Mouse (Mus musculus) limb, embryonic 12.5 days (tissue): Measurements from ENCODE around the gene Nav1. TPM values are rescaled to one million over a fixed set of nuclear protein-coding genes. Genes with fewer than 3 reads are reported as not detected.

Source experiments
- ATAC-seq: fragments of 200-750 bp; cut with Nextera tagmentation; 2 replicates; pipeline ENCODE4 v1.8.0; 2017; ENCODE audit warnings: low read depth, moderate TSS enrichment; ENCODE audit not compliant: insufficient number of reproducible peaks, insufficient read depth, low FRiP score, low TSS enrichment
- H3K27ac ChIP-seq: fragments of 300-500 bp; sonication (generic); 2 replicates; pipeline ENCODE4 v1.5.1; 2016; ENCODE audit warnings: mild to moderate bottlenecking, moderate library complexity
- H3K27me3 ChIP-seq: fragments of 300-500 bp; sonication (generic); 2 replicates; pipeline ENCODE4 v1.6.1; 2016; ENCODE audit warnings: mild to moderate bottlenecking, moderate library complexity
- H3K36me3 ChIP-seq: fragments of 300-500 bp; sonication (generic); 2 replicates; pipeline ENCODE4 v1.6.1; 2016; ENCODE audit warnings: mild to moderate bottlenecking, moderate library complexity
- H3K4me1 ChIP-seq: fragments of 300-500 bp; sonication (generic); replicated peaks from 2 replicates; pipeline ENCODE4 v1.6.1; 2016
- H3K4me2 ChIP-seq: fragments of 300-500 bp; sonication (generic); 2 replicates; pipeline ENCODE4 v1.6.1; 2016; ENCODE audit warnings: mild to moderate bottlenecking, moderate library complexity
- H3K4me3 ChIP-seq: fragments of 300-500 bp; sonication (generic); replicated peaks from 2 replicates; pipeline ENCODE4 v1.5.1; 2016; ENCODE audit warnings: mild to moderate bottlenecking
- H3K9ac ChIP-seq: fragments of 300-500 bp; sonication (generic); replicated peaks from 2 replicates; pipeline ENCODE4 v1.6.1; 2016; ENCODE audit warnings: mild to moderate bottlenecking, moderate library complexity
- H3K9me3 ChIP-seq: fragments of 300-500 bp; sonication (generic); 2 replicates; pipeline ENCODE4 v1.6.1; 2016; ENCODE audit warnings: mild to moderate bottlenecking, moderate library complexity
- WGBS: fragments of 180-500 bp; shearing (Covaris S2); methylation state at CpG from one replicate; pipeline ENCODE4 v1.1.7; 2016; 5-methylcytosine and 5-hydroxymethylcytosine counted together
- polyA plus RNA-seq: library from polyadenylated mRNA; unstranded; fragments of >200 nt; fragmentation: Nextera tagmentation; extraction: Ambion mirVana; gene quantifications from 2 replicates; pipeline ENCODE4 v1.2.1, GENCODE M21; 2016

Nav1 gene
- 15.4 and 17.1 TPM in 2 replicates for polyA plus RNA-seq

DNA sequence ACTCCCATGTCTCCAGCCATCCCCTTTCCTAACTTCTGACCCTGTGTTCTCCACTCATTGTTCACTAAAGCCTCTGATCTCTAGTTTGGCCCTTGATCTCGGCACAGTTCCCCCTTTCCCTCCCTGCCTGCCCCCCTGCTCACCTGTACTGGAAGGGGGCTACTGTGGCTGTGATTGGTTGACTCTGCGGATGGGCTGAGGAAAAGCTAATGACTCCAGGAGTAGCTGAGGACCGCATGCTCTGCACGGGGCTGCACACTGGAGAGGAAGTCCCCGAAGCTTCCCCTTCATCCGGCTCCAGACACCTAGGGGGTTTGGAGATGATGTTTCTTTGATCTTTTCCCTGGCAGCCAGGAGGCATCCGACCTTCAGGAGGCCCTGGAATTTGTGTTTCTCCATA, at the start of gene Nav1:
TSS of gene Nav1 (minus strand) at position 277 of the 400 bp plus-strand sequence.
- Histone ChIP-seq H3K9ac (no peak within 1 kb of the TSS), H3K9me3 (no peaks in the 10 kb centered on the region), H3K36me3 (no peaks in the 10 kb centered on the region), H3K4me2 (no peak within 1 kb of the TSS), H3K4me1 (peaks cover 10% of the 10 kb centered on the region), H3K4me3 (no peak within 1 kb of the TSS), H3K27me3 (no peaks in the 10 kb centered on the region), H3K27ac (no peak within 1 kb of the TSS)
- ATAC-seq: no peak
- 23% methylated on average over 7 of the region's 7 CpGs for WGBS

DNA sequence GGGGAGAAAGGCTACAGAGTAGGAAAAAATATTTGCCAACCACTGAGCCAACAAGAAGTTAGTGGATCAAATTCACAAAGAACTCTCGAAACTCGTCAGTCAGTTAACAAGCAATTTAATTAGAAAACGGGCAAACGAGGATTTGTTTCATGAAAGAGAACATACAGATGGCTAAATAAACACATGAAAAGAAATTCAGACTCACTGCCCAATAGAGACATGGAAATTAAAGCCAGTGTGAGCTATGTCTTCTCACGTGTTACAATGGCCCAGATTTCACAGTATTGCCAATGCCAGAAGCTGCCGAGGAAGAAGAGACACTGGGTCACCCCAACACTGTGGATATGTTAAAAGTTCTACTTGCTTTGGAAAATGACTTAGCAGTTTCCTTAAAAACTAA, 46.8 kb upstream of the Nav1 start:
- Histone ChIP-seq H3K4me2 (no peak overlapping the region), H3K4me1 (peaks cover 5% of the 10 kb centered on the region), H3K9ac (no peak overlapping the region), H3K4me3 (no peak overlapping the region), H3K36me3 (peaks cover 5% of the 10 kb centered on the region; the same call in 1 of the 2 replicates), H3K27me3 (no peaks in the 10 kb centered on the region), H3K27ac (no peak overlapping the region), H3K9me3 (peaks cover 6% of the 10 kb centered on the region)
- ATAC-seq: no peak
- 77% methylated on average over 6 of the region's 6 CpGs for WGBS

DNA sequence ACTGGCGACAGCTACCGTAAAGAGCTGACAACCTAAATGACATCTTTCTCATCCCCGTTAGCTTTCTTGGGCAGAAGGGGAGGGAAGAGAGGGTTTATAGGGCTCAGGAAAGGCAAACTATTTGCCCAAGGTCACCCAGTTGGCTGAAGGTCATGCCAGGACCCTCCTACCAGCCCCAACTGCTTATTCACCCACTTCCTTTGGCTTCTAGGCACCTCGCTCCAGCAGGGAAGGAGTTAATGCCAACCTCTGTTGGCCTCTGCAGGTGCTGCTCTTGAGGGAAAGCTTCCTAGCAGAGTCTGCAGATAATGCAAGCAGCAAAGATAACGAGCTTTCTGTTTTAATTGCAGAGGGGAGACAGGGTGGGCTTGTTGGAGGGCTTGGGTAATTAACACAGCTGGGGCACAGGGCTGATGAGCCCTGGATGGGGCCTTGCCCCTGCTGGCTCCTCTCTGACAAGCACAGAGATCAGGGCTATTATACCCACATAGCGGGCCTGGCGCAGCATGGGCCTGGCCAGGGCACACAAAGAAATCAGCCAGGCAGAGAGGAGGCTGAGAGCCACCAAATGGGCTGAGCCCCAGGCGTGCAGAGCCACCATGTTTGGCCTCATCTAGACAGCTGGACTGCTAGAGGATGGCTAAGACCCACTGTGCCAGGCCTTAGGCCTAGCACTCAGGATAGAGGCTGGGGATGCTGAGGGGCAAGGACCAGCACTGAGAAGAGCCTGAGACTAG, 38.5 kb upstream of the Nav1 start:
- no peak overlapping the region for H3K27ac ChIP-seq
- H3K9ac ChIP-seq: no peak overlapping the region
- no peak overlapping the region for H3K4me2 ChIP-seq
- H3K27me3 ChIP-seq: no peaks in the 10 kb centered on the region
- ATAC-seq: no peak
- no peak overlapping the region for H3K4me3 ChIP-seq
- 0 out of 2 replicates have a peak, but pooled peaks cover 3% of the 10 kb centered on the region for H3K4me1 ChIP-seq
- H3K9me3 ChIP-seq: 0 out of 2 replicates have a peak, but pooled peaks cover 3% of the 10 kb centered on the region
- H3K36me3 ChIP-seq: no peaks in the 10 kb centered on the region
- WGBS: 70% methylated on average over 8 of the region's 8 CpGs

DNA sequence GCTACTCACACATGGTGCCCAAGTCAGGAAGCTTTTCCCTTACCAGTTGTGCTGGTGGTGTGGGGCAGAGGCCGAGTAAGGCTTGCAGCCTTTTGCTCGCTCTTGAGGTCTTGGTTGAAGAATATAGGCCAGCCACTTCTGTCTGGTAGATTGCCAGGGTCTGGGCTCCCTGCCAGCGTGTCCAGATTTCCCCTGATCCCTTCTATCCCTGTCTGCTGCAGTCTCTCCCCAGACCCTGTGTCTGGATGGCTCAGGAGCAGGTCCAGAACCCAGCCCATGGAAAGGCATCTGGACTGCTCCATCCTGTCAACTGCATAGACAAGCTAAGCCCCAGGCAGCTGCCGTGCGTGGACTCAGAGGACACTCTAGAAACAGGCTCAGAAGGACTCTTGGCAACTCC, 37.0 kb upstream of the Nav1 start:
- Histone ChIP-seq H3K4me3 (no peak overlapping the region), H3K9ac (no peak overlapping the region), H3K36me3 (no peaks in the 10 kb centered on the region), H3K4me1 (0 out of 2 replicates have a peak, but pooled peaks cover 3% of the 10 kb centered on the region), H3K9me3 (0 out of 2 replicates have a peak, but pooled peaks cover 3% of the 10 kb centered on the region), H3K27me3 (no peaks in the 10 kb centered on the region), H3K4me2 (no peak overlapping the region), H3K27ac (no peak overlapping the region)
- no peak for ATAC-seq
- WGBS: 86% methylated on average over 5 of the region's 5 CpGs

DNA sequence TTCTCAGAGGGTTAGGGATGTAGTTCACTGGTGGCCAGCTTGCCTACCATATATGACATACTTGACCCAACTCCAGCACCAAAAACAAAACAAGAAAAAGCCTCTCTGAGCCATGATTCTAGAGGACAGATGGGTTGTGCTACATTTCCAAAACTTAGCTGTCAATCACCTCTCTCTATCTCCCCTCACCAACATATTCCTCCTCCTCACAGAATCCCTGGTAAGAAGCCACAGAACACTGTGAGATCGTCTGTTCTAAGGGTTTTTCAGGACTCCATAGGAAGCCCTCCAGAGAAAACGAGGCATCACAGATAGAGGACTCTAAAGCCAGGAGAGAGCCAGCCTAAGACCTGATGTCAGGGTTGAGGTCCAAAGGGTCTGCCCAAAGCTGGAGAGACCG, 36.6 kb upstream of the Nav1 start:
- no peak overlapping the region for H3K9ac ChIP-seq
- H3K4me2 ChIP-seq: no peak overlapping the region
- ATAC-seq: no peak
- 0 out of 2 replicates have a peak, but pooled peaks cover 3% of the 10 kb centered on the region for H3K9me3 ChIP-seq
- H3K27me3 ChIP-seq: no peaks in the 10 kb centered on the region
- no peak overlapping the region for H3K4me3 ChIP-seq
- H3K27ac ChIP-seq: no peak overlapping the region
- H3K36me3 ChIP-seq: no peaks in the 10 kb centered on the region
- 83% methylated on average over 3 of the region's 3 CpGs for WGBS
- H3K4me1 ChIP-seq: 0 out of 2 replicates have a peak, but pooled peaks cover 3% of the 10 kb centered on the region

DNA sequence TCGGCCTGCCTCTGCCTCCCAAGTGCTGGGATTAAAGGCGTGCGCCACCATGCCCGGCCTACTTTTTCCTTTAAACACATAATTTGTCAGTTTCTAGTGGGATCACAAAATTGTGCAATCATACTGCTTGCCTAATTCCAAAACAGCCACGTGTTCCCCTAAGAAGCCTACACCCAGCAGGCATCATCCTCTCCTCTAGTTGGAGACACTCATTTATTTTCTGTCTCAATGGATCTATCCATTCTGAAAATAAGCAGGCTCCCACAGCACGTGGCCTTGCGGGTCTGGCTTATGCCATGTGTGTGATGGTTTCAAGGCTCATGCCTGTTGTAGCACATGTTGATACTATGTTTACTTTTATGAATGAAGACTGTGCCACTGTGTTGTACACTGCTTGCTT, 32.8 kb upstream of the Nav1 start:
- no peak overlapping the region for H3K4me3 ChIP-seq
- 0 out of 2 replicates have a peak, but pooled peaks cover 3% of the 10 kb centered on the region for H3K9me3 ChIP-seq
- 93% methylated on average over 7 of the region's 7 CpGs for WGBS
- no peak for ATAC-seq
- H3K36me3 ChIP-seq: no peaks in the 10 kb centered on the region
- H3K27me3 ChIP-seq: no peaks in the 10 kb centered on the region
- H3K9ac ChIP-seq: no peak overlapping the region
- H3K4me1 ChIP-seq: peaks cover 18% of the 10 kb centered on the region
- no peak overlapping the region for H3K27ac ChIP-seq
- H3K4me2 ChIP-seq: no peak overlapping the region

DNA sequence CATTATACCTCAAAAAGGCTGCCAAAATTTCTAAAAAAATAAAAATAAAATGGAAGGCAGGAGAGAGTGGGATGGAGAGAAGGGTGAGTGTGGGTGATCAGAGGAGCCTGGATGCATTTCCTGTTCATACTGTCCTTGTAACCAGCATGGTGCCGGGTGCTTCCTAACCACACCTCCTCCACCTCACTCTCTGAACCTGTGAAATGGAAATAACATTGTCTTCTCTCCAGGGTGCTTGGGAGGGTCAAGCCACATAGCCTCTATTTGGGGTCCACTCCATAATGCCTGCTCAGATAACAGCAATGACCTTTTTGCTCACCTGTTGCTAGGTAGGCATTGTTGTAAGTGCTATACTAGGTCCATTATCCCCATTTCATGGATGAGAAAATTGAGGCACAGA, 32.0 kb upstream of the Nav1 start:
- H3K36me3 ChIP-seq: no peaks in the 10 kb centered on the region
- peaks cover 19% of the 10 kb centered on the region for H3K4me1 ChIP-seq
- 0 out of 2 replicates have a peak, but pooled peaks cover 3% of the 10 kb centered on the region for H3K9me3 ChIP-seq
- H3K27me3 ChIP-seq: no peaks in the 10 kb centered on the region
- no peak overlapping the region for H3K27ac ChIP-seq
- H3K9ac ChIP-seq: no peak overlapping the region
- no peak for ATAC-seq
- H3K4me2 ChIP-seq: no peak overlapping the region
- 89% methylated on average over 1 of the region's 1 CpGs for WGBS
- no peak overlapping the region for H3K4me3 ChIP-seq

DNA sequence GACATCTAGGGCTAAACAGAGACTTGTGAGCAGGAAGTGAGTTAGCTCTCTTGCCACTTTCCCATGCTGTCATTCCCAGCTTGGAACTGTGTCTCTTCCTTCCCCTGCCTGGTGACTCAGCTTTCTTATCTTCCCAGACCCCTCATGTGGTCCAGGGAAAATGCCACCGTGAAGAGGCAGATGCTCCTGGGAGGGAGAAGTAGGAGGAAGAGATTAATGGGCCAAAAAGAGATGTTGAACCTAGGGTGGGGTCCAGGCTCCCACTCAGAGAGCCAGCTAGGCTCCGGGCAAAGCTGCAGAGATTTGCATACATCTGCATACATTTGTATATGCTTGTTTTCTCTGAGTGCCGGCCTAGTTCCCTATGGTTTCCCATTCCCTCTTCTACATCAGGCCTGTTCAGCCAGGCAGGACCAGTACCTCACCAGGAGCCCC, 30.5 kb upstream of the Nav1 start:
- ATAC-seq: no peak
- 22% methylated on average over 3 of the region's 3 CpGs for WGBS

DNA sequence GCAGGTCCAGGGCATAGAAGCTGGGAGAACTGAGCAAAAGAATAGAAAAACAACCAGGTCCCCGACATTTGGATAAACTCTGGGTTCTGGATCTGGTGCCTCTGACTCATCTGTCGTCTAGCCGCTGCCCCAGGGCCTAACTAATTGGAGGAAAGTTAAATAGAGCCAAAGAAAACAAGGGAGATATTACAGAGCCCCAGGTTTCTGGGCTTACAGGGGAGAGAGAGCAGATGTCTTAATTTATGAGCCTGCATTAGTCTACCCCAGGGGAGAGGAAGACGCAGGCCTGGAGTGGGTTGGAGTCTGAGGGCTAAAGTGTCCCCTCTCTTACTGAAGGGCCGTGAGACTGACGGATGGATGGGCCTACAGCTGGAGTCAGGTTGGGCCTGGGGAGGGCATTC, 29.0 kb upstream of the Nav1 start:
- H3K4me2 ChIP-seq: no peak overlapping the region
- peaks cover 24% of the 10 kb centered on the region for H3K4me1 ChIP-seq
- no peaks in the 10 kb centered on the region for H3K27me3 ChIP-seq
- H3K9me3 ChIP-seq: no peaks in the 10 kb centered on the region
- ATAC-seq: no peak
- WGBS: 16% methylated on average over 6 of the region's 6 CpGs
- no peak overlapping the region for H3K4me3 ChIP-seq
- no peak overlapping the region for H3K9ac ChIP-seq
- H3K36me3 ChIP-seq: no peaks in the 10 kb centered on the region
- H3K27ac ChIP-seq: no peak overlapping the region

More for the DNA sequence above, 30.5 kb upstream of the Nav1 start:
- no peak overlapping the region for H3K27ac ChIP-seq
- H3K4me3 ChIP-seq: no peak overlapping the region
- H3K36me3 ChIP-seq: no peaks in the 10 kb centered on the region
- peaks cover 19% of the 10 kb centered on the region for H3K4me1 ChIP-seq
- H3K4me2 ChIP-seq: no peak overlapping the region
- H3K27me3 ChIP-seq: no peaks in the 10 kb centered on the region
- H3K9ac ChIP-seq: no peak overlapping the region
- no peaks in the 10 kb centered on the region for H3K9me3 ChIP-seq

DNA sequence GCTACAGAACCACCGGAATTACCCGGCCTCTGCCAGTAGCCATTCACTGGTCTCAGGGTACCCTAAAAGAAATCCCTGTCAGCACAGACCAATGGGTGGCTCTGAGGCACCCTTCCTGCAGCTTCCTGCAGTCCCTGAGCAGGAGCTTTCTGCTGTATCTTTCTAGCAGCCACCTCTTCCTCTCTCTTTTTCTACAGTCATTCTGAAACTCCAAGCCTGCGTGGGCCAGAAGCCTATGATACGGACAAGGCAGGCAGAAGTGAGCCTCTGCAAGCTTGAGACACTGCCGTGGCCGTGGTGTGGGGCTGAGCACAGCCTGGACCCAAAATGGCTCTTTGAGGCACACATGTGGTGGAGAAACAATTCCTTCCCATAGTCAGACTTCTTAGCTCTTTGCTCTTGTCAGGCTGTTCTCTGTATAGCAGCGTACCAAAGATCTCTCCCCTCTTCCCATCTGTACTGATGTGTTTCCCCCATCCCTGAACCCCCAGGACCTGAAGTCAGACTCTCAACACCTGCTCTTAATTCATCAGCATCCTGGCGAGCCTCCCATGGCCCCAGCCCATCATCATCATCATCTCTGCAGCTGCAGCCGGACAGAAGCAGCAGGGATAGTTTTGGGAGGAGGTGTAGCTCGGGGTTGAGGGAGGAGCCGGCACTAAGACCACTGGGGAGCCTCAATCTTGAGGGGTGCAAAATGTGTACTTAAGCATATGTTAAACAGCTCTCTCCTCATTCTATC, 28.4 kb upstream of the Nav1 start:
- Histone ChIP-seq H3K4me2 (no peak overlapping the region), H3K9me3 (no peaks in the 10 kb centered on the region), H3K27me3 (no peaks in the 10 kb centered on the region), H3K9ac (no peak overlapping the region), H3K36me3 (no peaks in the 10 kb centered on the region), H3K4me3 (no peak overlapping the region), H3K4me1 (peaks cover 28% of the 10 kb centered on the region), H3K27ac (no peak overlapping the region)
- no peak for ATAC-seq
- 64% methylated on average over 11 of the region's 11 CpGs for WGBS

DNA sequence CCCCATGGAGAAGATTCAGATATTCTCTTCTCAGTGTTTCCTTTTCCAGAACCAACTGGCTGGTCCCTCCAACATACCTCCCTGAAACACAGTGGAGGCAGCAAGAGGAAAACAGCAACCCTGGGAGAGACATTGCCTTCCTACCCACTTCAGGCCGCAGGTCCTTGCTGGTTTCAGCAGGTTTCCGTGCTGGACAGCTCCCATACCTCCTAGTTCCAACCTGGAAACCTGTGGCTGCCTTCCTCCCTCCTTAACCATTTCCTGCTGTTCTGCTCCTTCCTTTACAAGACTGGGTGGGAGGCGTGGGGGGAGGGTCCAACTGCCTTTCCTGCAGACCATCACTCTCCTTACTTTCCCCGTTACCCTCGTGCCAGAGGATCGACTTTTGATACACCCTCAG, 27.7 kb upstream of the Nav1 start:
- Histone ChIP-seq H3K4me2 (no peak overlapping the region), H3K27me3 (no peaks in the 10 kb centered on the region), H3K4me3 (no peak overlapping the region), H3K4me1 (peaks cover 35% of the 10 kb centered on the region), H3K9ac (no peak overlapping the region), H3K36me3 (no peaks in the 10 kb centered on the region), H3K9me3 (no peaks in the 10 kb centered on the region), H3K27ac (no peak overlapping the region)
- no peak for ATAC-seq
- WGBS: 8% methylated on average over 6 of the region's 6 CpGs
